Mouse (Mus musculus) limb, embryonic 10.5 days (tissue): ENCODE results near the gene Nat8f1. TPM values are rescaled to one million over a fixed set of nuclear protein-coding genes. Genes with fewer than 3 reads are reported as not detected.
"Not testable (repeated sequence)": the region's sequence is repeated elsewhere in the genome, so short reads cannot be mapped to it uniquely, and the experiment has no call there.

Source experiments
- DNase-seq: peaks from one replicate; pipeline ENCODE4 v3.0.0-alpha.2; 2017; ENCODE audit warnings: low spot score
- H3K27ac ChIP-seq: fragments of 300-500 bp; sonication (generic); 2 replicates; pipeline ENCODE4 v1.5.1; 2016; ENCODE audit warnings: mild to moderate bottlenecking
- H3K27me3 ChIP-seq: fragments of 300-500 bp; sonication (generic); 2 replicates; pipeline ENCODE4 v1.6.1; 2016; ENCODE audit warnings: low read depth, mild to moderate bottlenecking; ENCODE audit not compliant: poor library complexity, severe bottlenecking
- H3K36me3 ChIP-seq: fragments of 300-500 bp; sonication (generic); 2 replicates; pipeline ENCODE4 v1.6.1; 2016; ENCODE audit warnings: mild to moderate bottlenecking, moderate library complexity
- H3K4me1 ChIP-seq: fragments of 300-500 bp; sonication (generic); 2 replicates; pipeline ENCODE4 v1.6.1; 2016
- H3K4me3 ChIP-seq: fragments of 300-500 bp; sonication (generic); 2 replicates; pipeline ENCODE4 v1.5.1; 2016; ENCODE audit warnings: mild to moderate bottlenecking, moderate library complexity
- H3K9me3 ChIP-seq: fragments of 300-500 bp; sonication (generic); replicated peaks from 2 replicates; pipeline ENCODE4 v1.6.1; 2016; ENCODE audit warnings: mild to moderate bottlenecking
- WGBS: fragments of 180-500 bp; shearing (Covaris S2); methylation state at CpG from one replicate; pipeline ENCODE4 v1.1.7; 2016; 5-methylcytosine and 5-hydroxymethylcytosine counted together
- polyA plus RNA-seq: library from polyadenylated mRNA; unstranded; fragments of >200 nt; fragmentation: Nextera tagmentation; extraction: Ambion mirVana; gene quantifications from 2 replicates; pipeline ENCODE4 v1.2.1, GENCODE M21; 2016

The Nat8f1 gene
- 3.2 and 5.2 TPM in 2 replicates for polyA plus RNA-seq

- DNase-seq: peak; percentile 89
- Histone ChIP-seq H3K4me3 (peak within 1 kb of the TSS; percentile 62), H3K27ac (peak within 1 kb of the TSS; percentile 88), H3K4me1 (peaks cover 13% of the 10 kb centered on the region)
- H3K36me3 ChIP-seq, H3K9me3 ChIP-seq, H3K27me3 ChIP-seq: not testable (repeated sequence)
- 1% methylated on average over 61 of the region's 61 CpGs for WGBS
These were observed at the start of gene Nat8f1 for GRCm38 (mm10) chr6:85915539-85916513. Gene Nat8f1 (minus strand): TSS chr6:85915687.

DNA sequence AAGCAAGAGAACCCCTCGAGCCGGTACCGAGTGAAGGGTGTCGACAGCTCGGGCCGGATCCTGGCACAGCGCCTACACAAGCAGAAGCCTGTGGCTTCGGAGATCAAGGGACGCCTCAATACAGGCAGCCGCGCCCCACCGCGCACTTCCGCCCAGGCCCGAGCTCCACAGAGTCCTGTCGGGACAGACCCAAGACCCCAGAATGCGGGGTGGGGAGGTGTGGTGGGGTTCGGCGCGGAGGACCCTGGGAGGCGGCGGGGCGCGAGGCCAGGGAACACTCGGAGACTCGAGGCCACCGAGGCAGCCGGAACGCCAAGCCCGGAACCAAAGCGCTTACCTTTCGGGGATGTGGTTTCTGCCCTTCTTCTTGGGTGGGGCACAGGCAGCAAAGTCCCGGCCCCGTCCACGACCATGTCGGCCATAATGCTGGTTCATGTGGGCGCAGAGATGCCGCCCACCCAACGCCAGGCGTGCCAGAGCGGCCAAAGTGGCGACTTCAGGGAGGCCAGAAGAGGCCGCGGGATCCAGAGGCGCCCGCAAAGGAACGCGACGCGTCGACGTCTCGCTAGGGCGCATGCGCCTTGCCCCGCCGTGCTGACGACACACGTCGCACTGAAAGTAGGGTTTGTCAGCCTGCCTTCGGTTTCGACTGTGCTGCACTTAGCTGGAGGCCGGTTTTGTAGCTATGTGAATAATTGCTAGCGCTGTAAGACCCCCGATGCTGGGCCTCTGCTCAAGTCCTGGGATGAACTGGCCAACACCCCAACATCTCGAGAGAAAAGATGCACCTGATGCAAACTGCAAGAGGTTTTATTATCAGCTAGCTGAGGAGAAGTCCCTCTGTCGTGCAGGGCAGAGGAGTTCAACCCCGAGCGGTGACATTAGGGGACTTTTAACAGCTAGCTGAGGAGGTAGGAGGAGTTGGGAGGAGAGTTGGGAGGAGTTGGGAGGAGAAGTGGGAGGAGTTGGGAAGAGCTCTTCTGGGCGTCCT is 45.9 kb upstream of the Nat8f1 start, which contains the start of gene Dusp11:
Gene Dusp11 (minus strand): TSS at position 567 of the 991 bp plus-strand sequence.
- peak; percentile 94 for DNase-seq
- H3K4me3 ChIP-seq: peak within 1 kb of the TSS; percentile 92
- H3K27me3 ChIP-seq: no peaks in the 10 kb centered on the region
- WGBS: under 1% methylated on average over 70 of the region's 70 CpGs
- no peaks in the 10 kb centered on the region for H3K9me3 ChIP-seq
- peak within 1 kb of the TSS; percentile 94 for H3K27ac ChIP-seq
- H3K4me1 ChIP-seq: peaks cover 8% of the 10 kb centered on the region
- H3K36me3 ChIP-seq: peaks cover 30% of the 10 kb centered on the region

DNA sequence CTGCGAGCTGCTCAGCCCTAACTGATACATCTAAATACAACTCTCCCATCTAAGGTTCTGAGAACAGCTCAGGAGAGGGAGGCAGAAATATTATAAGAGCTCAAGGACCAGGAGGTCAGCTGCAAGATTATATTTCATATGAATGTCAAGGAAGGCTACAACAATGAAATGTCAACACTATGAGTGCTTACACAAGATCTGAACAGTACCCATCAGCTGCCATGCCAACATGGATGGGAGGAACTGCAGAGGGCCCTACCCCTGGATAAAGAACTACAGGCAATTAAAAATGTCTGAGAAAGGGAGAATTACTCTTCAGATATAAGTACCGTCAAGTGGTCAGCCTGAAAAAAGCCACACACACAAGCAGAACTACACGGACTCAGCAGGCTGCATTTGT is 42.1 kb upstream of the Nat8f1 start:
- no peak for DNase-seq
- Histone ChIP-seq H3K4me1 (peaks cover 8% of the 10 kb centered on the region), H3K27me3 (no peaks in the 10 kb centered on the region), H3K27ac (no peak overlapping the region), H3K9me3 (no peaks in the 10 kb centered on the region), H3K4me3 (no peak overlapping the region), H3K36me3 (peaks cover 66% of the 10 kb centered on the region)
- WGBS: 92% methylated on average over 3 of the region's 3 CpGs

DNA sequence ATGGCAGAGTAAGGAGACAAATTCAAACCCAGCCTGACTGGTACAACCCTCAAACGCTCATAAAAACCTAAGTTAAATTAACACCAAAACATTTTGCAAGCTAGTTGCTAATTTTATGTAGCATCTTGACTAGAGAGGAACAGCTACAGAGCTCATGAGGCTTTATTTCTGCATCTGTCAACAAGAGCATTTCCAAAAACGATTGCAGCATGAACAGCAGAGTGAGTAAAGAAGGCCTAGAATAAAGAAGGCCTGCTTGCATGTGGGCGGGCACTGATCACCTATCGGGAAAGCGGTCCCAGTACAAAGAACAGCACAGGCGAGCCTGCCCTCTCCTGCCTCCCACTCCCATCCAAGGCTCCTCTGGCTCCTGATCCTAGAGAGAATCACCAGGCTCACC is 33.1 kb upstream of the Nat8f1 start:
- Histone ChIP-seq H3K27me3 (no peaks in the 10 kb centered on the region), H3K9me3 (no peaks in the 10 kb centered on the region), H3K27ac (no peak overlapping the region), H3K4me3 (no peak overlapping the region), H3K36me3 (peaks cover 100% of the 10 kb centered on the region), H3K4me1 (no peaks in the 10 kb centered on the region)
- DNase-seq: no peak
- 86% methylated on average over 6 of the region's 6 CpGs for WGBS

DNA sequence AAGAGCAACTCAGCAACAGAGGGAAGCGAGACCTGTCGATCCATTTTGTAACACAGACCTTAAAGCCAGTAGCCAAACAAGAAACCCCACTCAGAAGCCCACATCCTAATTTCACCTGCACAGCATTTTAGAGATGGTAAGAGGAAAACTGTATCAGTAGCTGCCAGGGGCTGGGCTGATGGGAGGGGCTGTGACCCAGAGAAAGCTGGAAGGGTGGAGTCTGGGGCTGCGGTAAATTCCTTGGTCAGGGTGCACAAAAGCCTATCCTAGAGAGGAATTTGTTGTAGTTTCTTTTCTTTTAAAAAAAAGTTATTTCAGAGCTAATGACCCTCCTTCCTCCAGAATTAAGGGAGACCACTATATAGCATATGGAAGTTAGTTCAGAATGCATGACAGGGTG is 27.0 kb upstream of the Nat8f1 start:
- H3K9me3 ChIP-seq: no peaks in the 10 kb centered on the region
- H3K27me3 ChIP-seq: no peaks in the 10 kb centered on the region
- H3K36me3 ChIP-seq: peaks cover 63% of the 10 kb centered on the region
- 94% methylated on average over 3 of the region's 3 CpGs for WGBS
- H3K4me3 ChIP-seq: no peak overlapping the region
- H3K27ac ChIP-seq: no peak overlapping the region
- DNase-seq: no peak
- peaks cover 2% of the 10 kb centered on the region for H3K4me1 ChIP-seq

DNA sequence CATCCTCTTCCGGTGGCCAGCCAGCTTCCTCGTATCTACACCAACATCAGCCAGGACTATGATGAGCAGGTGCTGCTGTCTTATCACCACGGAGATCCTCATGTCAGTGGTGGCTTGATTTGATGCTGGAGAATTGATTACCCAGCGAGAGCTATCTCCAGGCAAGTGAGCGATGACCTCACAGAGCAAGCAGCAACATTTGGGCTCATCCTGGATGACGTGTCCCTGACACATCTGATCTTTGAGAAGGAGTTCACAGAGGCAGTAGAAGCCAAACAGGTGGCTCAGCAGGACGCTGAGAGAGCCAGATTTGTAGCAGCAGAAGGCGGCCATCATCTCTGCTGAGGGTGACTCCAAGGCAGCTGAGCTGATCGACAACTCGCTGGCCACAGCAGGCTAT is 23.2 kb upstream of the Nat8f1 start:
- Histone ChIP-seq H3K9me3 (no peaks in the 10 kb centered on the region), H3K4me3 (no peak overlapping the region), H3K36me3 (peaks cover 26% of the 10 kb centered on the region), H3K4me1 (peaks cover 10% of the 10 kb centered on the region), H3K27me3 (no peaks in the 10 kb centered on the region), H3K27ac (no peak overlapping the region)
- 84% methylated on average over 10 of the region's 10 CpGs for WGBS
- no peak for DNase-seq

DNA sequence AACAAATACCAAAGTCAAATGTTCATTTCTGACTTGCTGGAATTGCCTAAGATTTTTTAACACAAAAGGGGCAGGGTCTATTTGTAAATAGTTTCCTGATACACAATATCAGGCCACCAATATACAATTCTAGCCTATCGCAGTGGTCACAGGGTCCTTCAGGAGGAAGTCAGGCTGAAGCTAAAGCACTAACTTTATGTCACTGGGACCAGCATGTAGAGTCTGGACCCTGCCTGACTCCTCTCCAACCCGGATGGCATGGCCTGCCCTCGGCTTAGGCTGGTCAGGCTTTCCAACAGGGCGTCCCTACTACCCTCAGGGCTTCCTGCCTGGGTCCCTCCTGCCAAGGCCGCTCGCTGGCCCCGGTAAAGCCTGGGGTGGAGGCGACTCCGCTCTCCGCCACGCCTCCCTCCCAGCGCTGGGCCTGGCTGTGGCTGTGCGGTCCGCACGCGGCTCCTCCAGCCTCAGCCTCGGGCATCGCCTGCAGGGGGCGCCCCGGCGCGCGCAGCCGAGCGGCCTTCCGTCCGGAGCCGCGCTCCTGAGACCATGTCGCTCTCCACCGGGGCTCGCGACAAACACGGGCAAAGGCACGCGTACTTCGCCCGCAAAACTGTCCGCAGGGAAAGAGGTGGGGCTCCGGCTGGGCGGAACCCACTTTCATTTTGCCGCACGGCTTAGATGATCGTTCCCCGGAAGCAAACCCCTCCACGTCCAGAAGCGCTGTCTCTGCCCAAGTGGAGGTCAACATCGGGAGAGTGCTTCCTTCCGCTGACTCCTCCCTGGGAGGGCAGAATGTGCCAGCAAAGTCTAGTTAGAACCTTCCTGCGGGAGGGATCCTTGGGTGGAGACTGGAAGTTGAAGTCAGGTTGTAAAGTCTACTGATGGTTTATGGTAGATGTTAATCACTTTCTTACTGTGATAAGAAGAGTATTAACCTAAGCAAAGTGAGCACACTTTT is 21.3 kb upstream of the Nat8f1 start:
- H3K4me3 ChIP-seq: peak overlapping the region; percentile 57
- H3K27ac ChIP-seq: peak overlapping the region; percentile 76
- peak; percentile 80 for DNase-seq
- H3K36me3 ChIP-seq: peaks cover 13% of the 10 kb centered on the region
- H3K9me3 ChIP-seq, H3K4me1 ChIP-seq, H3K27me3 ChIP-seq: not testable (repeated sequence)
- 2% methylated on average over 50 of the region's 50 CpGs for WGBS

DNA sequence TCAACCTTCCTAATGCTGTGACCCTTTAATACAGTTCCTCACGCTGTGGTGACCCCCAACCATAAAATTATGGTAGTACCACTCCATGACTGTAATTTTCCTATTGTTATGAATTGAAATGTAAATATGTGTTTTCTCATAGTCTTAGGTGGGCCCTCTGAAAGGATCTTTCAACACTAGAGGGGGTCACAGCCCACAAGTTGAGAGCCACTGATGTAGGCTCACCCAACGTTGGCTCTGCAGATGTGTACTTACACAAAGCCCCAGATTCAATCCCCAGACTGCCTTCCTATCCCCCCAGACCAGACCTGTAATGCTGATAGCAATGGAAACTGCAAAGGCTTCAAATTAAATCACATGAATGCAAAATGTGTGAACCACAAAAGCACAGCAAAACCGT is 20.2 kb upstream of the Nat8f1 start:
- Histone ChIP-seq H3K9me3 (no peaks in the 10 kb centered on the region), H3K27ac (no peak overlapping the region), H3K27me3 (no peaks in the 10 kb centered on the region), H3K36me3 (peaks cover 9% of the 10 kb centered on the region), H3K4me1 (peaks cover 10% of the 10 kb centered on the region), H3K4me3 (no peak overlapping the region)
- no peak for DNase-seq
- 70% methylated on average over 3 of the region's 3 CpGs for WGBS

DNA sequence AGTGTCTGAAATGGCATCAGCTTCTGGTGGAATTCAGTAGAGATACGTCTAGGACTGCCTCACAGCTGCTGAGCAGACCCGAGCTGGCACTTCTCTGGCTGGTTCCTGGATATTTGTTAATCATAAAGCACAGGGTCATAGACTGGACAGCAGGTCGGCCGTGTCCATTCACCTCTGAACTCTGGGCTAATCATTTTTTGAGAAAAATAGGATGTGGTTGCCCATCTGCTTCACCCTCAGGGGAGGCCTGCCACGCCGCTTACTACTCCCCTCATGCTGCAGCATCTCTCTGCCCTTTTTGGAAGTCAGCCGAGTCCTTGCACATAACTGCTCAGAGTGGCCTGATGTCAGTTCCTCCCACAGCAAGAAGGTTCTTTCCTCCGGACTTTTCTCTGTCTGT is 18.6 kb upstream of the Nat8f1 start:
- H3K4me1 ChIP-seq: peaks cover 10% of the 10 kb centered on the region
- H3K4me3 ChIP-seq: no peak overlapping the region
- no peaks in the 10 kb centered on the region for H3K9me3 ChIP-seq
- no peak for DNase-seq
- peaks cover 21% of the 10 kb centered on the region for H3K36me3 ChIP-seq
- H3K27me3 ChIP-seq: no peaks in the 10 kb centered on the region
- WGBS: 86% methylated on average over 8 of the region's 8 CpGs
- H3K27ac ChIP-seq: no peak overlapping the region

- Histone ChIP-seq H3K27me3 (no peaks in the 10 kb centered on the region), H3K4me3 (no peak overlapping the region), H3K27ac (no peak overlapping the region), H3K36me3 (peaks cover 67% of the 10 kb centered on the region), H3K9me3 (no peaks in the 10 kb centered on the region), H3K4me1 (no peaks in the 10 kb centered on the region)
- 81% methylated on average over 1 of the region's 1 CpGs for WGBS
- no peak for DNase-seq
These were observed 13.8 kb upstream of the Nat8f1 start for GRCm38 (mm10) chr6:85929312-85929711.

DNA sequence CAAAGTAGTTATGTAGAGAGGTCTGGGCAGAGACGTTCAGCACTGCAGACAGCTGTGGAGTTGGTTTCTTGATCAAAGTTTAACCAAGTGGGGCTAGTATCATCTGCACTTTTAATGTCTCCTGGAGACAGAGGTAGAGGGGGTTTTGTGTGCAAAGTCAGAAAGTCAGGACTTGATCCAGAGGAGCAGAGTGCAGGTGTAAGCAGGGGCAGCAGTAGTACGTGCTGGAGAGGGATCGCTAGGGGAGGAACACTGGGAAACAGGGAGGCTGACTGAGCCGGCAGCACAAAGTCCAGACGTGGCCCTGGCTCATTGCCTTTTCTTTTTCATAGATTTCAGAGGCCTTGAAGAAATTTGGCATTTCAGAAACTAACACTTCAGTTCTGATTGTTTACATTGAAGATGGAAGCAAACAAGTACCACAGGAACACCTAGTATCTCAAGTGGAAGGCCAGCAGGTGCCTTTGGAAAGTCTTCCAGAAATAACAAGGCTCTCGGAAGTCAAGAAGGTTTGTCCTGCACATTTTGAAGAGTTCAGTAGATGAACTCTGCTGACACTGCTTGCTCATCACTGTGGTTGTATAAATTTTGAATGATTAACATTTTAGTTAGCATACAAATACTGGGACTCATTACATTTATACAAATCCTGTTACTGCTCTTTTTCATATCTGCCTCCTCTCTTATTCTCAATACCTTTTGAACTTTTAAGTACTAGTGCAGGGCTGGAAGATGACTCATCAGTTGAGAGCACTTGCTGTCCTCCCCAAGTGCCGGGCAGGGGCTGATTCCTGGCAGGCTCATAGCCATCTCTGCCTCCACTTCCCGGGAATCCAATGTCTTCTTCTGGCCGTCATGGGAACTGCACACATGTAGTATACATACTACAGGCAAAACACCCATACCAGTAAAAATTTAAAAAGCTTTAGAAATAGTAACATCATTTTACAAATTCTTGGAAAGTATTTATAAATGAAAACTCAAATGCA is 12.3 kb upstream of the Nat8f1 start:
- Histone ChIP-seq H3K9me3 (no peaks in the 10 kb centered on the region), H3K4me3 (no peak overlapping the region), H3K4me1 (no peaks in the 10 kb centered on the region), H3K36me3 (peaks cover 76% of the 10 kb centered on the region), H3K27ac (no peak overlapping the region), H3K27me3 (no peaks in the 10 kb centered on the region)
- no peak for DNase-seq
- WGBS: 92% methylated on average over 9 of the region's 9 CpGs
